Mouse (Mus musculus) right cerebral cortex, postnatal 4 days (tissue): ENCODE data around the gene Rbm44.

Experiments
- DNase-seq: peaks from one replicate; pipeline ENCODE4 v3.0.0-alpha.2; 2022

The Rbm44 gene

DNA sequence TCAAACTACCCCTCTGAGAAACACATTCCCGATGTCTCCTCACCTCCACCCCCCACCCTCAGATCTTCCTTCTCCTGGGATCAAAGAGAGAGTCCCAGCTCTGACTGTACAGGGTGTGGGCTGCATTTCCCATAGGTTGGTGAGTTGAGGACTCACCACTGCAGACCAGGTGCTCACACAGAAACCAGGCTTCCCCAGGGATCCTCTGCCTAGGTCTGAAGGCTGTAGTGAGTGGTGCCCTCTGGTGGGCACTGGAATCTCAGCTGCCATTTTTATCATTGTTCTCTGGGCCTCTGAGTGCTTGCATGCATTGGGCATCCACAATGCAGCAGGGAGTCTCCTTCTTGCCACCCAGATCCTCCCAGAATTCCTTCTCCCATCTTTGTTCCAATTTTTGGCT lies 66.2 kb downstream of the Rbm44 start:
- peak; percentile 68 for DNase-seq

DNA sequence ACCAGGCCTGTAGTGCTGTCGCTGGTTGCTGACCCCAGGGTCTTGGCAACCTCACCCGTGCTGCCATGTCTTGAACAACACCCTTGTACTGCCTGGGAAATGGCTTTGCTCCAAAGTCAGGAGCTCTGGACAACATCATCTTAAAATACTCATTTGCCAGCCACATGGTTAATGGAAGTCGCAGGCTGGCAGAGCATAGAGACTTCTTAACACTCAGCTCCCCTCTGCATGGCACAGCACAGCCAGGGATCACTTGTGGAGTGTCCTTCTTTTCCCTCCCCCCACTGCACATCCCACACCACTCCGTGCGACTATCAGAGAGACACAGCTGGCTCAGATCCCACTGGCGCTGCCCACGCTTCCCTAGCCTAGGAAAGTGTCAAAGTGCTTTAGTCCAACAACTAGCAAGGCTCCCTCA lies 66.7 kb downstream of the Rbm44 start:
- DNase-seq: peak; percentile 46

DNA sequence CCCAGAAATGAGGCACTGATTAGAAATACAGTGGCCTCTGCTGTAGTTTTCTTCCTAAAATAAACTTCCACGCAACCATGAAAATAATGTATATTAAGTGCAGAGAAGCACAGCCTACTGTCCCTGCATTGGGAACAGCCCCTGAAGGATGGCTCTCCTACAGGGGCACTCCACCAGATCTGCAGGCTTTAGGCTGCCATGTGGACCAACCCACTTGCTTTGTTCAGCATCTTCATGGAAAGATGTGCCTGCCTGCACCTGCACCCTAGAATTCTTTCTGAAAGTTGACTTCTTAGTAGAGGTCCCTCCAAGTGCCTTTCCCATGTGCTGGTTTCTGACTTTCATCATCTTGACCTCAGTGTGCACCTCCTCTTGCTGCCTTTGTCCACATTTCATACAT lies 70.4 kb downstream of the Rbm44 start:
- no peak for DNase-seq

DNA sequence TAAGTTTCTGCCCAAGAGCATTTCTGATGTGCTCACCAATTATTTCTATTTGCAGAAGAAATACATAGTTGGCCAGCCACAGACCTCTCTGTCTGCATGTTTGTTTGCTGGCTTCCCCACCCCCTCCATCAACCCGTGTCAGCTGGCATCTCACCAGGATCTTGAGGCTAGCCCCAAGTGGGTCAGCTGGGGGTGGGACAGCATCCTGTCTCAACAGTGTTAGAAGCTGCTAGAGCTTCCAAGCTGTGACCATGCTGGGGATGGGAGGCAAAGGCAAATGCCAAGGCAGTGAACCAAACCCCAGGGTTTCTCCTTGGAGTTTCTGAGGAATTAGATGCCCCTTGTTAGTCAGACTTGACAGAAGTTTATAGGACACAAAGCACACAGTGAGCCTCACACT lies 71.1 kb downstream of the Rbm44 start:
- DNase-seq: no peak

DNA sequence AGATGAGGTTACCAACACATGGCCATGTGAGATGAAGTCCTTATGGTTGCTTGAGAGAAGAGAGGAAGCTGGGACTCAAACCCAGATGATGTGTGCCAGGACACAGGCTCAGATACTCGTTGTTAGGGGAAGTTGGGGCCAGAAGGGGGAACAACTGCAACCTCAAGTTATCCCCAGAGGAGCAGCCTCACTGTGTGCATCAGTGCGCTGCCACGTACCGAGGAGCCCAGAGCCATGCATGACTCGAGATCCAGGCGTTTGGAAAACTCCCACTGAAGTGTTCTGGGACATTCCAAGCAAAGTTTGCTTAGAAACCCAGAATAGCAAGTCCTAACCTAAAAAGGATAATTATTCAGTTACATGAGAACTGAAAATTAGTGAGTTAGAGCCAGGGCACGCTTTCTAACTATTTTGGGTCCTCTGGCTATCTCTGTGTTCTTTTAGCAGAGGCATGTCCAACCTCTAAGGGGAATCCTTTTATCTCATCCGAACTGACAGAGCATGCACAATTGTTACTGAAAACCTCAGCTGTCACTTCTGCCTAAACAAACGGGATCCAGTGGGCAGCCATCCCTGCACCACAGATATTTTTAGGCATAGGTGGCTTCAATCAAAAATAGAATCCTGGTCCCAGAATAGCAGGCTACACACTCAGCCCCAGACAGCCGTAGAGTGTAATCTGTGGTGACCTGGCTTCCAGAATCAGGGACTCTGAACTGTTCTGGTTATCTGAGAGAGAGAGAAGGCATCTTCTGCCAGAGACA lies 71.8 kb downstream of the Rbm44 start:
- no peak for DNase-seq

DNA sequence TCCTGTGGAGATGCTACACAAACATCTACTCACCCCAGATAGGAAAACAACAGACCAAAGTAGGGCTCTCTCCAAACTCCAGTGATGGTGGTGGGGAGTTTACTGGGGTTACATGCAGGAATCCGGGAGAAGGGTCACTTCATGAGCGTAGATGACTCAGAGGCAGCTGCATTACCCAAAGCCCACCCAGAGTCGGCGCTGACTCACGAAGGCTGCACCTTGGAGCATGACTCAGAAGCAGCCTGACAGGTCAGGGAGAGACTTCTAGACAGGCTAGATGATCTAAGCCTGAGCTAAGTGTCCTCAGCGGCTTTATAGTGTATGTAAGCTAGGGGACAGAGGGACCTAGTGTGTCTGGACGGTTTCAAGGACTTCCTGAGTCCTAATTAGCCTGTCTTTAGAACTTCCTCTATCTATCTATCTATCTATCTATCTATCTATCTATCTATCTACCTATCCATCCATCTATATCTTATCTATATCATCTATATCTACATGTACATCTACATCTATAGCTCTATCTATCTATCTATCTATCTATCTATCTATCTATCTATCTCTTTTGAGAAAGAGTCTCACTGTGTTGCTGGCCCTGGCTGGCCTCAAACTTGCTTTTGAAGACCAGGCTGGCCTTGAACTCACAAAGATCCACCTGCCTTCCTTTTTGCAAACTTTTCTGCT lies 74.9 kb downstream of the Rbm44 start:
- DNase-seq: no peak

DNA sequence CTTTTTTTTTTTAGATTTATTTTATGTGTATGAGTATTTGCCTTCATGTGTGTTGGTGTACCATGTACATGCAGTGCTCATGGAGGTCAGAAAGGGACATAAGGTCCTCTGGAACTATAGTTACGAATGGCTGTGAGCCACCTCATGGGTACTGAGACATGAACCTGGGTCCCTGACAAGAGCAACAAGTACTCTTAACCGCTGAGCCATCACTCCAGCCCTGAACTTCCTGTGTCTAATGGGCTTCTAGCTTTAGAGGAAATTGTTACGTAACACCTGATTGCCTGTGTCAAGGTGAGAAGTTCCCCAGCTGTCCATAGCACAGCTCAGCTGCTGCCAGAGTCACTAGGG lies 75.4 kb downstream of the Rbm44 start:
- DNase-seq: no peak
